Mouse (Mus musculus): ENCODE measurements around the gene Vti1a. TPM values are rescaled to one million over a fixed set of nuclear protein-coding genes. Genes with fewer than 3 reads are reported as not detected.

Vti1a gene
- total and polyA plus RNA-seq, 2 experiments from 2014 or later, result 28.2 to 37.6 TPM

GRCm38 (mm10) chr19:55276770-55277169 lies 39.3 kb upstream of the Vti1a start:
- TF ChIP-seq CTCF (IDR thresholded peaks at IDR 0.05; ENCODE audit: low read depth), result no peak
- H3K4me2 ChIP-seq (ENCODE audit: low read depth, low read length), result no peak overlapping the region
- no peaks in the 10 kb centered on the region for H3K9me3 ChIP-seq (ENCODE audit: low read length)
- DNase-seq (ENCODE audit: low spot score), result no peak
- no peak overlapping the region for H3K4me3 ChIP-seq (ENCODE audit: low read length)
- H3K27me3 ChIP-seq (ENCODE audit: insufficient read depth, low read length), result no peaks in the 10 kb centered on the region
- no peak overlapping the region for H3K9ac ChIP-seq (replicated peaks; ENCODE audit: low read length)
- peaks cover 5% of the 10 kb centered on the region; the same call in 1 of the 2 replicates for H3K36me3 ChIP-seq (ENCODE audit: insufficient read depth, low read length)
- ATAC-seq, result no peak
- 91% methylated on average over 3 of the region's 3 CpGs for WGBS
- H3K4me1 ChIP-seq (ENCODE audit: insufficient read depth, low read length), result no peaks in the 10 kb centered on the region
- no peak overlapping the region for H3K27ac ChIP-seq

- no peak for TF ChIP-seq CTCF (IDR thresholded peaks at IDR 0.05; ENCODE audit: low read depth)
Observed at GRCm38 (mm10) chr19:55284093-55284492, 32.0 kb upstream of the Vti1a start.

GRCm38 (mm10) chr19:55286034-55286433 lies 30.1 kb upstream of the Vti1a start:
- Histone ChIP-seq H3K36me3 (ENCODE audit: insufficient read depth, low read length) (peaks cover 3% of the 10 kb centered on the region; the same call in 1 of the 2 replicates), H3K4me1 (ENCODE audit: insufficient read depth, low read length) (no peaks in the 10 kb centered on the region), H3K9me3 (ENCODE audit: low read length) (no peaks in the 10 kb centered on the region), H3K4me3 (ENCODE audit: low read length) (no peak overlapping the region), H3K27me3 (ENCODE audit: insufficient read depth, low read length) (no peaks in the 10 kb centered on the region), H3K9ac (replicated peaks; ENCODE audit: low read length) (no peak overlapping the region), H3K27ac (no peak overlapping the region), H3K4me2 (ENCODE audit: low read depth, low read length) (no peak overlapping the region)
- DNase-seq (ENCODE audit: low spot score), result no peak
- no peak for TF ChIP-seq CTCF (IDR thresholded peaks at IDR 0.05; ENCODE audit: low read depth)
- ATAC-seq, result no peak
- WGBS, result 95% methylated on average over 4 of the region's 4 CpGs

More at GRCm38 (mm10) chr19:55284093-55284492, 32.0 kb upstream of the Vti1a start:
- Histone ChIP-seq H3K4me3 (ENCODE audit: low read length) (no peak overlapping the region), H3K4me2 (ENCODE audit: low read depth, low read length) (no peak overlapping the region), H3K9me3 (ENCODE audit: low read length) (no peaks in the 10 kb centered on the region), H3K27me3 (ENCODE audit: insufficient read depth, low read length) (no peaks in the 10 kb centered on the region), H3K9ac (replicated peaks; ENCODE audit: low read length) (no peak overlapping the region), H3K4me1 (ENCODE audit: insufficient read depth, low read length) (no peaks in the 10 kb centered on the region), H3K27ac (no peak overlapping the region), H3K36me3 (ENCODE audit: insufficient read depth, low read length) (peaks cover 9% of the 10 kb centered on the region; the same call in 1 of the 2 replicates)
- WGBS, result 94% methylated on average over 4 of the region's 4 CpGs
- DNase-seq (ENCODE audit: low spot score) (no peak), ATAC-seq (no peak)

GRCm38 (mm10) chr19:55288974-55289373 lies 27.1 kb upstream of the Vti1a start:
- Histone ChIP-seq H3K27me3 (ENCODE audit: insufficient read depth, low read length) (no peaks in the 10 kb centered on the region), H3K4me3 (ENCODE audit: low read length) (no peak overlapping the region), H3K9ac (replicated peaks; ENCODE audit: low read length) (no peak overlapping the region), H3K27ac (no peak overlapping the region), H3K9me3 (ENCODE audit: low read length) (no peaks in the 10 kb centered on the region), H3K4me2 (ENCODE audit: low read depth, low read length) (no peak overlapping the region), H3K36me3 (ENCODE audit: insufficient read depth, low read length) (peaks cover 2% of the 10 kb centered on the region; the same call in 1 of the 2 replicates), H3K4me1 (ENCODE audit: insufficient read depth, low read length) (no peaks in the 10 kb centered on the region)
- ATAC-seq, result no peak
- no peak for TF ChIP-seq CTCF (IDR thresholded peaks at IDR 0.05; ENCODE audit: low read depth)
- no peak for DNase-seq (ENCODE audit: low spot score)

GRCm38 (mm10) chr19:55290621-55291270 lies 25.3 kb upstream of the Vti1a start:
- Histone ChIP-seq H3K4me3 (ENCODE audit: low read length) (no peak overlapping the region), H3K4me2 (ENCODE audit: low read depth, low read length) (no peak overlapping the region), H3K4me1 (ENCODE audit: insufficient read depth, low read length) (no peaks in the 10 kb centered on the region), H3K27me3 (ENCODE audit: insufficient read depth, low read length) (no peaks in the 10 kb centered on the region), H3K9ac (replicated peaks; ENCODE audit: low read length) (no peak overlapping the region), H3K36me3 (ENCODE audit: insufficient read depth, low read length) (peaks cover 5% of the 10 kb centered on the region; the same call in 1 of the 2 replicates), H3K9me3 (ENCODE audit: low read length) (no peaks in the 10 kb centered on the region), H3K27ac (no peak overlapping the region)
- WGBS, result 93% methylated on average over 2 of the region's 2 CpGs
- ATAC-seq (no peak), DNase-seq (ENCODE audit: low spot score) (no peak)
- no peak for TF ChIP-seq CTCF (IDR thresholded peaks at IDR 0.05; ENCODE audit: low read depth)

GRCm38 (mm10) chr19:55292210-55292850 lies 23.8 kb upstream of the Vti1a start:
- Histone ChIP-seq H3K27me3 (ENCODE audit: insufficient read depth, low read length) (no peaks in the 10 kb centered on the region), H3K27ac (no peak overlapping the region), H3K4me1 (ENCODE audit: insufficient read depth, low read length) (no peaks in the 10 kb centered on the region), H3K9ac (replicated peaks; ENCODE audit: low read length) (no peak overlapping the region), H3K4me3 (ENCODE audit: low read length) (no peak overlapping the region), H3K36me3 (ENCODE audit: insufficient read depth, low read length) (peaks cover 9% of the 10 kb centered on the region; the same call in 1 of the 2 replicates), H3K9me3 (ENCODE audit: low read length) (no peaks in the 10 kb centered on the region), H3K4me2 (ENCODE audit: low read depth, low read length) (no peak overlapping the region)
- DNase-seq (ENCODE audit: low spot score) (no peak), ATAC-seq (no peak)
- 94% methylated on average over 2 of the region's 2 CpGs for WGBS
- no peak for TF ChIP-seq CTCF (IDR thresholded peaks at IDR 0.05; ENCODE audit: low read depth)

- DNase-seq (ENCODE audit: low spot score), result no peak
- Histone ChIP-seq H3K4me1 (ENCODE audit: insufficient read depth, low read length) (no peaks in the 10 kb centered on the region), H3K4me3 (ENCODE audit: low read length) (no peak overlapping the region), H3K9ac (replicated peaks; ENCODE audit: low read length) (no peak overlapping the region), H3K27me3 (ENCODE audit: insufficient read depth, low read length) (no peaks in the 10 kb centered on the region), H3K4me2 (ENCODE audit: low read depth, low read length) (no peak overlapping the region), H3K36me3 (ENCODE audit: insufficient read depth, low read length) (peaks cover 9% of the 10 kb centered on the region; the same call in 1 of the 2 replicates), H3K27ac (no peak overlapping the region), H3K9me3 (ENCODE audit: low read length) (no peaks in the 10 kb centered on the region)
- no peak for ATAC-seq
- no peak for TF ChIP-seq CTCF (IDR thresholded peaks at IDR 0.05; ENCODE audit: low read depth)
- 40% methylated on average over 4 of the region's 4 CpGs for WGBS
Observed at GRCm38 (mm10) chr19:55293175-55293574, 22.9 kb upstream of the Vti1a start.

Data from hindbrain, postnatal 0 days (tissue).